Mouse (Mus musculus) right cerebral cortex, adult 18-20 months (tissue): Measurements from ENCODE around the gene Tomt.
"Not testable (repeated sequence)": the region's sequence is repeated elsewhere in the genome, so short reads cannot be mapped to it uniquely, and the experiment has no call there.

Experiments used
- DNase-seq: peaks from one replicate; pipeline ENCODE4 v3.0.0; 2022; ENCODE audit warnings: mixed read lengths

Tomt gene

GRCm38 (mm10) chr7:101906287-101906681 is at the start of gene Tomt:
Gene Tomt, minus strand, starts transcription at chr7:101906359.
- no peak for DNase-seq

- DNase-seq = no peak
Observed at GRCm38 (mm10) chr7:101955862-101956261, 49.7 kb upstream of the Tomt start.

GRCm38 (mm10) chr7:101955276-101955675 is 49.1 kb upstream of the Tomt start:
- no peak for DNase-seq

GRCm38 (mm10) chr7:101954163-101954562 is 48.0 kb upstream of the Tomt start:
- peak; percentile 48 for DNase-seq

- no peak for DNase-seq
Observed at GRCm38 (mm10) chr7:101952098-101952497, 45.9 kb upstream of the Tomt start.

- no peak for DNase-seq
Observed at GRCm38 (mm10) chr7:101951648-101952047, 45.5 kb upstream of the Tomt start.

- not testable (repeated sequence) for DNase-seq
Observed at GRCm38 (mm10) chr7:101949008-101949407, 42.8 kb upstream of the Tomt start.

- DNase-seq = no peak
Observed at GRCm38 (mm10) chr7:101939758-101940157, 33.6 kb upstream of the Tomt start.

GRCm38 (mm10) chr7:101938348-101938747 is 32.2 kb upstream of the Tomt start:
- no peak for DNase-seq

- peak; percentile 7 for DNase-seq
Observed at GRCm38 (mm10) chr7:101937569-101937968, 31.4 kb upstream of the Tomt start.

- DNase-seq = no peak
Observed at GRCm38 (mm10) chr7:101936996-101937395, 30.8 kb upstream of the Tomt start.

GRCm38 (mm10) chr7:101935957-101936356 is 29.8 kb upstream of the Tomt start:
- no peak for DNase-seq

- peak; percentile 98 for DNase-seq
Observed at GRCm38 (mm10) chr7:101933751-101934240, 27.6 kb upstream of the Tomt start, which contains the start of the genes Lrrc51 and Numa1. Gene Lrrc51, minus strand, starts transcription at chr7:101933895. Gene Numa1, plus strand, starts transcription at chr7:101934111.

GRCm38 (mm10) chr7:101933300-101933699 is 27.1 kb upstream of the Tomt start:
- DNase-seq = no peak

- no peak for DNase-seq
Observed at GRCm38 (mm10) chr7:101932551-101932950, 26.4 kb upstream of the Tomt start.

- no peak for DNase-seq
Observed at GRCm38 (mm10) chr7:101928093-101928492, 21.9 kb upstream of the Tomt start.

GRCm38 (mm10) chr7:101925892-101926291 is 19.7 kb upstream of the Tomt start:
- not testable (repeated sequence) for DNase-seq

GRCm38 (mm10) chr7:101918071-101918470 is 11.9 kb upstream of the Tomt start:
- DNase-seq = peak; percentile 38

GRCm38 (mm10) chr7:101911982-101912381 is 5.8 kb upstream of the Tomt start:
- DNase-seq = no peak

- no peak for DNase-seq
Observed at GRCm38 (mm10) chr7:101910138-101910537, 4.0 kb upstream of the Tomt start.

- no peak for DNase-seq
Observed at GRCm38 (mm10) chr7:101908367-101908766, 2.2 kb upstream of the Tomt start.

- no peak for DNase-seq
Observed at GRCm38 (mm10) chr7:101906696-101907095, 537 bp upstream of the Tomt start.

GRCm38 (mm10) chr7:101905561-101906286 is 435 bp downstream of the Tomt start, which contains the start of gene Lamtor1:
Gene Lamtor1, plus strand, starts transcription at chr7:101905904.
- DNase-seq = peak; percentile 100

GRCm38 (mm10) chr7:101902846-101903245 is 3.3 kb downstream of the Tomt start:
- DNase-seq = no peak

GRCm38 (mm10) chr7:101901969-101902368 is 4.2 kb downstream of the Tomt start:
- DNase-seq = no peak
